Mouse (Mus musculus) liver, adult (tissue): Measurements from ENCODE around the gene H2al2a.

Experiments used
- GATA4 ChIP-seq: IDR thresholded peaks from 2 replicates; pipeline ENCODE4 v1.6.1; 2014; ENCODE audit warnings: mild to moderate bottlenecking, low read length; ENCODE audit not compliant: insufficient replicate concordance

Gene H2al2a

DNA sequence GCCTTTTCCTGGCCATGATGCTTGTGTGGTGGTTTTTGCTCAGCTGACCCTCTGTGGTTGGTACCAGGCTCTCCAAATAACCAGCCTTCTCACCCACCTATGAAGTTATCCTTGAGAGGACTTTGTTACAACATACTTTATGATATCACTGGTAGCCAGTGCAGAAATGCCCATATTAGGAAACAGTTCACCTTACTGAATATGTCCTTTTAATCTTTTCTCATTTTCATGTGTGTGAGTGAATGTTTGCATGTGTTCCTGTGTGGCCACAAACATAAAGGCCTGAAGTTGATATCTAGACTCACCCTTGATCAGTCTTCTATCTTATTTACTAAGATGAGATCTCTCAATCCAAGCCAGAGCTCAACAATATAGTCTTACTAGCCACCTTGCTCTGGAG is at the start of gene H2al2a:
Gene H2al2a, minus strand, starts transcription at position 101 of the 400 bp plus-strand sequence.
- no peak for TF ChIP-seq GATA4

DNA sequence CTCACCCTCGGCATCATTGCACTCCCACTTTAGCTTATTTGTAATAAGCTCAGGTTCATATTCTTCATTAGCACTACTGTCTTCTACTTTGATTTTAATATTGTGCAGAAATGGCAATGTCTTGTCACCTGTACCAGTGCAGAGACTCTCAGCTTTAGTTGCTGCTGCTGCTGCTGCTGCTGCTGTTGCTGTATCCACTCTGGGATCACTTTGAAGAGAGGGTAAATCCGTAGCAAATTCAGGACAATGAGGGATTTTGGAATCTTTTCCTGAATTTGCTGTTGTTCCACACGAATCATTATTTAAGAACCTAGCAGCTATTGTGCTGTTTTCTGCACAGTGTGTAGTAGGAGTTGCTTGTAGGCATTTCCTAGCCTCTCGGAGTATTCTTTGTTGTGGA is 49.4 kb upstream of the H2al2a start:
- no peak for TF ChIP-seq GATA4

DNA sequence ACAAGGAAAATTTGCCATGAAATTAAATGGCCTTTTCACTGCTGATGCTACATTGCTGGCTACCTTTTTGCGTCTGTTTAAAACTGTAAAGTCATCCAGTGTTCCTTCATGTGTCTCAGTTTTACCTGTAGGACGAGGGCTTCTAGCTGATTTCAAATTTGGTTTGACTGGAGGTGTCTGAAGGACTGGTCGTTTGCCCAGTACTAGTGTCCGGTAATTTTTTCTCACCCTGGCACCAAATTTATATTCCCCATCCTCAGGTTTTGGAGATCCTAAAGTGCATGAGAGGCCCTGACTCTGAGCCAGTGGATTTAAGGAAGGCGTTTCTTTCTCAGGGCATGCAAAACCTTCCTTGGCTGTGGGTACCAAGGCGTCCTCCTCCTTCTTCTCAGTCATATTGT is 49.0 kb upstream of the H2al2a start:
- no peak for TF ChIP-seq GATA4

DNA sequence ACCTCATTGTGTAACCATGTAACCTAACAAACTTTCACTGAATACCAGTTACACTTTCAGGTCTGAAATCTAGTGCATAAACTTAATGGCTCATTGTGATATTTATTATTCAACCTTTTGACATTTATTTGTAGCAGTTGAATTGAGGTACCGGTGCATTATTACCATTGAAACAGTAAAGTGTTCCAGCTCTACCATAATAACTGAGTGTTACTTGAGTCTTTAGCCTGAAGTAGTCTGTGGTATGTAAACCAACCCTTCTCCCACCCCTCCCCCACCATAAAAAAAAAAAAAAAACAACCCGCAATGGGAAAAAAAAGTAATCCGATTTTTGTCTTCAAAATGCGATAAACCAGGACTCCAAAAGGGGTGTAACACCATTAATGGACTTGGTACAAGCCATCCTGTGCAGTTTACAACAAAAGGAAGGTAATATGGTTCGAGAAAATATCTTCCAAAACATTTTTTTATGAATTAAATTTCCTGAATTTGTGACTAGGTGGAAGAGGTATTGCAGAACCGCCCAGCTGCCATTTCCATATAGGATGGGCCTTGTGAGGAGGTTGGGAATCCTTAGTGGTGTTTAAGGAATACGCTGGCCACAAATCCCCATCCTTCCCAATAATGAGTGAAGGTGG is 48.5 kb upstream of the H2al2a start:
- no peak for TF ChIP-seq GATA4

DNA sequence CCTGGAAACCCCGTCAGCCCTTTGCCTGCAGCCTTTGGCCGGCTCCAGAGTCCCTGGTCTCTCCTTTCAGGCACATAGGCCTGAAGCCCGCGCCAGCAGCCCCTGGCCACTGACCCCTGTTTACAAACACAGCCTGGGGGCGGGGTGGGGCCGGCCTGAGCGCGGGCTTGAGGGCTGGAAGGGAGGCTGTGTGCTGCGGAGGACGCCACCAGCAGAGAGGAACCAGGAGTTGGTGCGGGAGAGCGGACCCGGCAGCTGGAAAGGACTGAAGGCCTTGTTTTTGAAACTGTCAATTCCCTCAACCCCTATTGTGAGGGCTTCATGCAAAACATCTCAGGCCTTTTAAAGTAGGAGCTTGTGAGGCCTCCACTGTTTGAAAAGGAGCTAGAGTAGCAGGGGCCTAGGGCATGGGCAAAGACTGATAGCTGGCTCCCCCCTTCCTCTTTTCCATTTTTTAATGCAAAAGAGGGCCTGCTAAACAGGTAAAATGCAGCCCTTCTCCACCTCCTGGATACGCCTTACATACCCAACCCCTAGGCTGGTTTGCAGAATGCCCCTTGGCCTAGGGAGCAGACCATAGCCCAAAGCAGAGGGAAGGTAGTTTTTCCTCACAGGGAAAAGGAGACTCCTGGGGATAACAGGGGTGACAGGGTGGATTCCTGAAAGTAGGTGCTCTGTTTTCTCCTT is 44.6 kb upstream of the H2al2a start:
- no peak for TF ChIP-seq GATA4

DNA sequence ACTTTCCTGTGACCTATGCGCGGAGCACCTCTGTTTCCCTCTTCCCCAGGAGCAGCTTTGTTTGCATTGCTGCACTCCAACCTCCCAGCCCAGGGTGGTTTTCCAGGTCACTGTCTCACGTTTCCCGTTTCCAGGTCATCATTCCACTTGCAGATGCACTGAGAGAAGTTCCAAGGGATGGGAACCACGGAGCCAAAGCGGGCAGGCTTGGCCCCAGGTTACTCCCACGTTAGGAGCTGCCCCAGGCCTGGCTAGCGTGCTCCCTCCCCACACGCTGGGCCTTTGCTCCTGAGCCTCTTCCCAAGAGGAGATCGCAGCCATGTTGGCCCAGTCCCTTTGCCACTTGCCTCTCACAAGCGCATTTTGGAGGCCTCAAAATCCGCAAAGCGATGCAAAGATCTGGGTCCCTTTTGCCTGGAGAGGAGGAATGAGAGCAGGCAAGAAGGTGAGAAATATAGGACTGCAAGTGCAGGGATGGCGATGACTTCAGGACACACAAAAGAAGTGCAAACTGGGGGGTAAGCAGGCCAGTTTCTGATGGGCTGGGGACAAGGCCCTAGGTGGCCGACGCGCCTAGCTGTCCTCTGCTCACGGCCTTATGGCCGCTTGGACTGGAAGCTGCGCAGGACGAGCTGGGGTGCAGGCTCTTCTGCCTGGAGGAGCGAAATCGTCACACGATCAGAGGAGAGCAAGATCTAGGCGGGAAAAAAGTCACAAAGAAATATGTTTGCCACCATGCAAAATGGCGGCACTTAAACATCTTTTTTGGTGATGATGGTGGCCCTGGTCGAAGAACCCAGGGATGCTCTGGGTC is 43.8 kb upstream of the H2al2a start:
- TF ChIP-seq GATA4: no peak

DNA sequence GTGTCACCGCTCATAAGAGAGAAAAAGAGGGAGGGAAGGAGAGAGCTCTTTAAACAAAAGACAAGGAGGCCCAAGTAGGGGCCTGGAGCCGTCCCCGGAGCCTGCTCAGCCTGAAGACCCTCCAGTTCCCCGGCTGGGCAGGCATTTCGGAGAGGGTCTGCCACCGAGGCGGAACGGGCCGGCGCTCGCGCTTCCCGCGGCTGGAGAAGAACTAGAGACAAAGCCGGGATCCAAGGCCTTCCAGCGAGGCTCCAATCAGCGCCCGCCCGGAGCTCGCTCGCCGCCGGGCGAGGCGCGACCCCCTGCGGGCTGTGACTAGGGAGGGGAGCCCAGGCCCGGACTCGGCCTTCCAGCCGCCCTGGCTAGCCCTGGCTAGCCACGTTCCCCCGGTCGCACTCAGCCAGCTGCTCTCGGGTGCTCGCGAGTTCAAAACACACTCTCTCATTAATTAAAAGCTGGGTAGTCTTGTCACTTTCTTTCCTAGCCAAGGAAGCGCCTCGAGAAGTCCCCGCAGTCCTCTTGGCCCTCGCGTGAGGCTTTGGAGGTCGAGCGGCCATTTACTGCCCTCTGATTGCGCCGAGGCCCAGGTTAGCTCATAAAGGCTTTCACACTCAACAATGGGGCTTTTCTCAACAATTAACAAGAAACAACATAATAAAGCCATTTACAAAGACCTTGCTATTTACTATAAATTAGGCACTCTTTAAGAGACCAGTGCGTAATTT is 43.0 kb upstream of the H2al2a start:
- TF ChIP-seq GATA4: no peak

DNA sequence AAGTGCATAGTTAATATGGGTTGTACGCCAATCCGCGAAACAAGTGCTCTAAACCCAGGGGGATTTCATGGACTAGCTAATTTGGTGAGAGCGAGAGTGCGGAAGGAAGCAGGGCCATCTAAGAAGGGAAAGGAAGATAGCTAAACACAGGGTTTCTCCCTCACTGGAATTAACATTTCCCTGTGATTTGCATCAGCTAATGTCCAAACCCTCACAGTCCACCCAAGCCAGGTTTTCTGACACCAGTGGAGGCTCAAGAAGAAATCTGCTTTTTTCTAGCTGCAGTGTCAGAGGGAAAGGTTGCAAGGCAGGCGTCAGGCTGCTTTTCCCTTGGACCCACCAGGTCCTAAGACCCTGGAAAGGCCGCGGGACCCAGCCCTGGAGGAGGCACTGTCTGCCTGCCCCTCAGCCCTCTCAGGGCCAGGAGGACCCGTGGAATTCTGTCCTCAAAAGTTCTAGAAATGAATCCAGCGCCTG is 42.2 kb upstream of the H2al2a start:
- TF ChIP-seq GATA4: no peak

DNA sequence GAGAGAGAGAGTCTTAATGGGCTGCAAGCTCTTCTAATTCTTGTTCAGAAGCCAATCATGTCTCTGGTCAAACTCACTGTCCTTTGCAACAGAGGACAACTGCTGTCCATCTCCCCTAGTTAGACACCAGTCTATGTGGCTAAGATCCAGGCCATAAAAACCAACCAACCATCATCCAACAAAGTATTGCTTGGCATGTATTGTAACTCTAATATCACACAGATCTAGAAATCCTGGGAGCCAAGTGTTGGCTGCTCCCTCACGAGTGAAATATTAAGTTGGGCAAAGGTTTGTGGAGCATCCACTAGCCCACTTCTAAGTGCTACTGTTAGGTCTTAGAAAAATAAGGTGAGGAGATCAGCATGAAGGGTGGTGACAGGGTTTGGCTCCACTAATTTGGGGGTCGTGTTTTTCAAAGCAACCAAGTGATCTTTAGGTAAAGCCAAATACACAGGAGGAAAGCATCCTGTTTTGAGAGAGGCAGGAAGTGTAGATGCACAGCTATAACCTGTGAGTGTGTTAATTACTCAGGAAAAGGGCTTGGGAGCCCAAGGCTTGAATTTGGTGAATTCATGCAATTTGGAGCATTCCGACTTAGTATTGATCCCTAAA is 41.5 kb upstream of the H2al2a start:
- TF ChIP-seq GATA4: no peak

DNA sequence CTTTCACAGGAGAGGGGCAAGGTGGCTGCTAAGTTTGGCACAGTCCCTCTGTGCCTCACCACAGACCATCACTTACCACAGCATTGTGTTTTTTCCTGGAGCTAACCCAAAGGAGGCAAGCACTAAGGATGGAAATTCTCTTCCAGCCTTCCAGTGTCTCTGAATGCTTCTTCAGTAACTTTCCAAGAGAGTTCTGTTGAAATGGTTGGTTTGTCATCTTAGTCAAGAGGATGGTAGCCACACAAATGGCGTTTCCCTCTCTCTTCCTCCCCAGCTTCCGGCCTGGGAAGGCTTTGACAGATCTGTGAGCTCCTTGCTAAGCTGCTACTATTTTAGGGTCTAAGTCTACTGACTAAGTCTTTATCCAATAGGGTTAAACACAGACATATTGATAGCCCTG is 40.7 kb upstream of the H2al2a start, which contains the start of gene A930004D18Rik:
Gene A930004D18Rik, minus strand, starts transcription at position 247 of the 400 bp plus-strand sequence.
- no peak for TF ChIP-seq GATA4

DNA sequence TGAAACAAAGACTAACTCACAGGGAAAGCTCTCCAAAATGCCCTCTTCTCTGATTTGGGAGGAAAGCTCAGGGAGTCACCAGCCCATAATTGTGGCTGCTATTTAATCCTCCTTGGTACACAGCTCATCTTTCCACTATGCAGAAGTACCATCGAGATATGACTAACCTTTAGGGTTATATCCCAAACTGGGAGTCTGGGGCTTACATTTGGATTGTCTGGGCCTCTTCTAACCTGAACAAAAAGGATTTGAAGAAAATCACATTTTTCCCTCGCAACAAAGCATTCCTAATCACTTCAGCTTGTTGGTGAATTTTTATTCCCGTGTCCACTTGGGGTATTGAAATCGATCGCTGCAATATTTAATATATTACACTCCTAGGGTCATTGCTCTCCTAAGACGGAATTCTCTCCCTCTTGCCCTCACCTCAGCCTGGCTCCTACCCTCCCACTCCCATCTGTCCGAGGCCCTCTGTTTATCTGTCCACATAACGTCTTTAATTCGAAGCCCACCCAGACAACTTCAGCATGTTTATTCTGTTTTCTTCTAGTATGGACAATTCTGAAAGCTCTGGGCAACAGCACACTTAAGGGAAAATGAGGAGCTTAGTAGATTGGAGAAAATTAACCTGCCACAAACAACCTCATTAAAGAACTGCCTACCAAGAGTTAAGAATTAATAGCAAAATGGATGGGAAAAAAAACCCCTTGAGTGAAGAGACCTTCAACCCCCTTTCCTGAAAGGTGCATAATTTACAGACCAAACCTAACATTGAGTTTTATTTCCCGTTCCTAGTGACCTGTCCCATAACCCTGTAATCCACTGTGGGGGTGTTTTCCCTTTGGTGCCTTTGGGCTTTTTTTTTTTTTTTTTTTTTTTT is 37.9 kb upstream of the H2al2a start:
- TF ChIP-seq GATA4: no peak

DNA sequence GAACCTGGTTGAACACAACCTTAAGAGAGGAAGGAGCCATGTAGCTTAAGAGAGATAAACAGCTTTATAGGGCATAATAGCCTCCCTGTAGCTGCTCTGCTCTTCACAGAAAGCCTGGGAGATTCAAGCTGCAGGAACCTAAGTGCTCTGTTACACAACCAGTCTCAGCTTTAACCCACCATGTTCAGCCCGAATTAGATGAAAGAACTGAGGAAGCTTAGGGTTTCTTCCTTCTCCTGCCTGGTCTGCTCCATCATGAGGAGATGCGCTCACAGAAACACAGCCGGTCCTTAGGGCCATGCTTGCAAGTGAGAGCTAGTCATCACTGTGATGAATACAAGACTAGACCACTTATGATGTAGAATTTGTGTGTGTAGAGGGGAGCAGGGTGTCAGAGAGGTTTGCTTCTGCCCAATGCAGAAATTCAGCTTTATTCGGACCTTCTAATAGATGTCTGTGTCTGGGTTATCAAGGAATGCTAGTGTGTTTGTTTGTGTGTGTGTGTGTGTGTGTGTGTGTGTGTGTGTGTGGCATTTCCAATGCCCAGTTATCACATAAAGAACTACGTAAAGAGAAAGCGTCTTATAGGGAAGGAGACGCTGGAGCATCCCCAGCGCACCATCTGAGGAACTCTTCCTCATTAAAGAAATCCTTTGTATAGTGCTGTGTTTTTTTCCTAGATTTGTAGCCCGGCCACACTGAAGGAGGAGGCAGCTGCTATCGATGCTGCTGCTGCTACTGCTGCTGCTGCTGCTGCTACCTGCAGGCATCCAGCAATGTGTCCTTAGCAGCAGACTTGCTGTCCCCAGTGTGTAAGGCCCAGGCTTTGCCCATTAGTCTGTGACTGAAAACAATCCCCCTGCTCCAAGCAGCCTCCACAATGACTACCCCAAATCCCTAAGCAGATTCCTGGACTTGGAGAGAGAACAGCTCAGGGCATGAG is 36.7 kb upstream of the H2al2a start:
- no peak for TF ChIP-seq GATA4

DNA sequence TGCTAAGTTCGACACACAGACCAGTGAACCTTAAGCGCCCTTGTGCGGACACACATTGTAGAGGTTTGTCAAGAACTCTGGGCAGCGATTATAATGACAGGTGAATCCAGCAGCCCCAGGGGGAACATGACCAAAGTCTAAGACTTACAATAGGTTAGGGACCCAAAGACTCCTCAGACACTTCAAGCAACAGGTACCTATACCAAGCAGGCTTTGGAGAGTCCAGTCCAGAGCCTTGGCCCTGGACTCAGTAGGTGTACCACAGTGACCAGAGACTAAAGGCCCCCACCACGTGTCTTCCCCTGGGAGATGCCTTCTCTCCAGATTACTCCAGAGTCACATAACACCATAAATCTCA is 35.8 kb upstream of the H2al2a start:
- TF ChIP-seq GATA4: no peak

DNA sequence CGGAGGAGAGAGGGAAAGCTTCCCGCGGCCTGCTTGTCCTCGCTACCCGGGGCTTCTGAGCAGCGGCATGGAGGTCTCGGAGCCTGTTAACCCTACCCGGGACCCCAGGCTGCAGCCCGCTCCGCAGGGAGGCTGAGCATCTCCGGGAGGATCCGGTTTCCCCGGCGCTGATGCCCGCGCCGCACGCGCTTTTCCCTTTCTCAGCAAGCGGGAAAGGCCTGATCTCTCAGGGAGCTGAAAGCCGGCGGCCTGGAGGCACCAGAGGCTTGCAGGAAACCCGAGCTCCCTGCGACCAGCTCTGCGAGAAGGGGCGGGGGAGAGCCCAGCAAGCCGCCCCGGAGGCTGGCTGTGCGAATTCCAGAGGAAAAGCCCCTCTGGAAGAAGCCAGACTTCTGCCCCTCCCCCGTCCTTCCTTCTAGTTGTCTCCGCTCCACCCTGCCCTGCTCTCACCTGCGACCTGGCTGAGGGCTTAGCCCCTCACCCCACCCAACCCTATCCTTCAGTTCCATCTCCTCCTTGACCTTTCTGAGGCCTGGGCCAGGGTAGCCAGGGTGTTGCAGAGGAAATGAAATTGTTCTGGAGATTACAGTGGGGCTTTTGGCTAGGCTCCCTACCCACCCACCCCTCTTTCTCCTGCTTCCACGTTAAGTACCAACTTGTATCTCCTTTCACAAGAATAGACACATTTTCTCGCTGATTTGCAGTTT is 35.2 kb upstream of the H2al2a start:
- TF ChIP-seq GATA4: no peak
